ENCODE assay signal across 13 mouse cellular contexts in the genomic region with DNA sequence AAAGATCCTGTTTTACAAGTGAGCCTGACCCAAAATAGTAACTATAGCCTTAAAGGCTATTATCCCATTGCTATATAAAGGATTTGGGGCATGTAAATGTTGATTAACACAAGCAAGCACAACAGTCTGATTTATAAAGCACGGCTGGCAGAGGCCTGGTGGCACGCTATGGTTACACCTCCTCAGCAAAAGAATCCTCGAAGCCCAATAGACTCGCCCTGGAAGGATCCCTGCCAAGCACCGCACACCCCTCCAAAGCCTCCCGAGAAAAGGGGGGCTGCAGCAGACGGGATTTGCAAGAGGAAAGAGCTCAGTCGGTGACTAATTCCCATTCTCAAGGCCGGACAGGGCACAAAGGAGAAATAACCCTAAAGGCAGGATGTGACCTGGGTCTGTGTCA.
A peak's percentile ranks its signal among the peaks of the same experiment; 100 is the strongest.
DNase-seq lines count a peak whose midpoint lies in the region; ATAC-seq lines count a peak whose summit lies in the region.
"Had no signal": no experiment of that assay in that cellular context is flagged by ENCODE, and none has a peak within 500 bp of the region (broad histone marks: within the 10 kb centered on the region; RNA-seq: fewer than 3 reads in every experiment).

No protein-coding gene starts in this region.

- no peaks in the 10 kb centered on the region for H3K27me3 ChIP-seq in hindbrain, embryonic 15.5 days
- no peaks in the 10 kb centered on the region for H3K27me3 ChIP-seq in hindbrain, embryonic 12.5 days
- H3K27me3 ChIP-seq in forebrain, embryonic 15.5 days, result no peaks in the 10 kb centered on the region
- H3K27me3 ChIP-seq in midbrain, embryonic 15.5 days (replicated peaks), result no peaks in the 10 kb centered on the region
- H3K27me3 ChIP-seq: neural tube, embryonic 12.5 days had no signal

- no peak overlapping the region for H3K9ac ChIP-seq in hindbrain, embryonic 15.5 days
- H3K9ac ChIP-seq in hindbrain, embryonic 12.5 days, result no peak overlapping the region
- no peak overlapping the region for H3K9ac ChIP-seq in forebrain, embryonic 15.5 days (replicated peaks)
- H3K9ac ChIP-seq in midbrain, embryonic 15.5 days, result no peak overlapping the region
- H3K9ac ChIP-seq: lung, embryonic 14.5 days; neural tube, embryonic 12.5 days had no signal

- H3K4me1 ChIP-seq in hindbrain, embryonic 15.5 days (replicated peaks), result no peaks in the 10 kb centered on the region
- H3K4me1 ChIP-seq in hindbrain, embryonic 12.5 days, result no peaks in the 10 kb centered on the region
- H3K4me1 ChIP-seq in forebrain, embryonic 15.5 days, result peaks cover 5% of the 10 kb centered on the region; the same call in 1 of the 2 replicates
- H3K4me1 ChIP-seq in midbrain, embryonic 15.5 days, result no peaks in the 10 kb centered on the region
- H3K4me1 ChIP-seq: neural tube, embryonic 12.5 days had no signal

- H3K27ac ChIP-seq in hindbrain, embryonic 15.5 days (replicated peaks), result no peak overlapping the region
- H3K27ac ChIP-seq in hindbrain, embryonic 12.5 days, result no peak overlapping the region
- no peak overlapping the region for H3K27ac ChIP-seq in forebrain, embryonic 15.5 days (replicated peaks)
- H3K27ac ChIP-seq in midbrain, embryonic 15.5 days, result no peak overlapping the region
- H3K27ac ChIP-seq: heart, embryonic 10.5 days; neural tube, embryonic 12.5 days had no signal

- H3K36me3 ChIP-seq in hindbrain, embryonic 15.5 days, result no peaks in the 10 kb centered on the region
- no peaks in the 10 kb centered on the region for H3K36me3 ChIP-seq in hindbrain, embryonic 12.5 days
- H3K36me3 ChIP-seq in forebrain, embryonic 15.5 days, result no peaks in the 10 kb centered on the region
- no peaks in the 10 kb centered on the region for H3K36me3 ChIP-seq in midbrain, embryonic 15.5 days (replicated peaks)
- H3K36me3 ChIP-seq: heart, embryonic 10.5 days; neural tube, embryonic 12.5 days had no signal

- 14% methylated on average over 9 of the region's 9 CpGs for WGBS in hindbrain, embryonic 15.5 days
- 27% methylated on average over 9 of the region's 9 CpGs for WGBS in hindbrain, embryonic 12.5 days
- 12% methylated on average over 9 of the region's 9 CpGs for WGBS in forebrain, embryonic 15.5 days
- 9% methylated on average over 9 of the region's 9 CpGs for WGBS in midbrain, embryonic 15.5 days

- H3K9me3 ChIP-seq in hindbrain, embryonic 15.5 days, result no peaks in the 10 kb centered on the region
- H3K9me3 ChIP-seq in hindbrain, embryonic 12.5 days (replicated peaks), result no peaks in the 10 kb centered on the region
- no peaks in the 10 kb centered on the region for H3K9me3 ChIP-seq in forebrain, embryonic 15.5 days
- H3K9me3 ChIP-seq in midbrain, embryonic 15.5 days, result no peaks in the 10 kb centered on the region
- H3K9me3 ChIP-seq: heart, embryonic 10.5 days; neural tube, embryonic 12.5 days had no signal

- no peak overlapping the region for H3K4me3 ChIP-seq in hindbrain, embryonic 15.5 days
- H3K4me3 ChIP-seq in hindbrain, embryonic 12.5 days, result no peak overlapping the region
- H3K4me3 ChIP-seq in forebrain, embryonic 15.5 days, result no peak overlapping the region
- H3K4me3 ChIP-seq in midbrain, embryonic 15.5 days, result no peak overlapping the region
- H3K4me3 ChIP-seq: heart, embryonic 10.5 days; neural tube, embryonic 12.5 days had no signal

- ATAC-seq in hindbrain, embryonic 15.5 days (ENCODE audit: low FRiP score, low read depth), result 0 out of 2 replicates have a peak, but pooled peaks have one; percentile 68
- ATAC-seq in hindbrain, embryonic 12.5 days (ENCODE audit: low FRiP score), result no peak
- peak; percentile 75 for ATAC-seq in forebrain, embryonic 15.5 days (replicated peaks)
- ATAC-seq in midbrain, embryonic 15.5 days (replicated peaks), result peak; percentile 63; the same call in 1 of the 2 replicates
- no peak for ATAC-seq in granulocyte monocyte progenitor cell, adult 5-6 weeks (replicated peaks; ENCODE audit: poor library complexity, severe bottlenecking)

- H3K4me2 ChIP-seq in hindbrain, embryonic 15.5 days, result no peak overlapping the region
- H3K4me2 ChIP-seq in hindbrain, embryonic 12.5 days (replicated peaks), result no peak overlapping the region
- H3K4me2 ChIP-seq in forebrain, embryonic 15.5 days (replicated peaks), result no peak overlapping the region
- no peak overlapping the region for H3K4me2 ChIP-seq in midbrain, embryonic 15.5 days
- H3K4me2 ChIP-seq: lung, embryonic 14.5 days; neural tube, embryonic 12.5 days had no signal

- peak; percentile 6 for DNase-seq in adrenal gland, postnatal 25 days
- DNase-seq in T-cell, adult 2 months (ENCODE audit: low spot score), result no peak
- DNase-seq: cerebellum, adult 8-10 months; liver; lung, embryonic 14.5 days; thymus, adult 18-20 months had no signal

Comparison
In these comparisons a context has a peak if more than half of its experiments do, and no peak if none do; other contexts are left out.
1. ATAC-seq: peak in hindbrain, embryonic 15.5 days (single experiment), forebrain, embryonic 15.5 days (single experiment) and midbrain, embryonic 15.5 days (single experiment); none in hindbrain, embryonic 12.5 days (single experiment) and granulocyte monocyte progenitor cell, adult 5-6 weeks (single experiment).